Mouse (Mus musculus): ENCODE results near the gene Ing5. TPM values are rescaled to one million over a fixed set of nuclear protein-coding genes. Genes with fewer than 3 reads are reported as not detected.

The Ing5 gene
- total and polyA plus RNA-seq, 3 experiments: 13.7 to 18.7 (median 16.2) TPM

- peak; percentile 33; the same call in 1 of the 2 replicates for TF ChIP-seq SMC3 (IDR thresholded peaks at IDR 0.05; ENCODE audit: low read depth, low read length)
These were observed at the start of gene Ing5 (continued) for GRCm38 (mm10) chr1:93803556-93804507.

- Histone ChIP-seq H3K4me1 (ENCODE audit: control insufficient read depth in 1 of 2, insufficient read depth in 2 of 2) (peaks cover 8 to 43% of the 10 kb centered on the region in 2 experiments; a peak in 3 of 4 replicates), H3K4me3 (replicated peaks in 1 of 3; ENCODE audit: low read depth in 2 of 3, low read length in 2 of 3, poor library complexity in 1 of 3) (peak within 1 kb of the TSS; percentile 85 to 95 (median 88)), H3K9ac (ENCODE audit: insufficient read depth, low read depth) (peak within 1 kb of the TSS; percentile 79), H3K36me3 (replicated peaks in 1 of 2; ENCODE audit: control insufficient read depth in 1 of 2, insufficient read depth in 1 of 2, low read length in 1 of 2) (peaks cover 9 to 21% of the 10 kb centered on the region in 2 experiments), H3K9me3 (replicated peaks; ENCODE audit: low read length) (no peaks in the 10 kb centered on the region), H3K4me2 (ENCODE audit: insufficient read depth, low read depth, poor library complexity, severe bottlenecking) (peak within 1 kb of the TSS; percentile 97), H3K27me3 (replicated peaks) (no peaks in the 10 kb centered on the region), H3K27ac (ENCODE audit: insufficient read depth, low read depth) (peak within 1 kb of the TSS; percentile 59), H3K79me2 (replicated peaks; ENCODE audit: control insufficient read depth, extremely low read depth, insufficient read depth, poor library complexity, severe bottlenecking) (peaks cover 55% of the 10 kb centered on the region)
- dilution Hi-C loops (cut with MboI; ENCODE audit: extremely low pct_ligation_motif_present, extremely low pct_unique_long_range_greater_than_20kb, low sequenced_read_pairs): no loop called here
- peak; percentile 69 for DNase-seq (ENCODE audit: extremely low read depth)
- in situ Hi-C loops (cut with MboI; ENCODE audit: low pct_ligation_motif_present, low pct_unique_long_range_greater_than_20kb, low sequenced_read_pairs): no loop called here
- TF ChIP-seq GABPA (IDR thresholded peaks at IDR 0.05; ENCODE audit: insufficient replicate concordance, low read depth, low read length): no peak
- TF ChIP-seq TCF12 (IDR thresholded peaks at IDR 0.05; ENCODE audit: low read depth, low read length): 0 out of 2 replicates have a peak, but pooled peaks have one; percentile 33
- TF ChIP-seq MAZ (IDR thresholded peaks at IDR 0.05; ENCODE audit: low read depth, low read length): no peak
- peak; percentile 79; the same call in 1 of the 2 replicates for TF ChIP-seq KAT2A (IDR thresholded peaks at IDR 0.05; ENCODE audit: insufficient replicate concordance, low read length)
- no peak for TF ChIP-seq PAX5 (IDR thresholded peaks at IDR 0.05; ENCODE audit: low read length)
- no peak for TF ChIP-seq POLR2AphosphoS2 (IDR thresholded peaks at IDR 0.05; ENCODE audit: low read depth, low read length)
- TF ChIP-seq ZNF384 (IDR thresholded peaks at IDR 0.05; ENCODE audit: low read depth, low read length): no peak
- peak; percentile 80 for TF ChIP-seq BHLHE40 (IDR thresholded peaks at IDR 0.05; ENCODE audit: low read depth, low read length)
- no peak for TF ChIP-seq CHD1 (IDR thresholded peaks at IDR 0.05; ENCODE audit: low read depth, low read length)
- no peak for TF ChIP-seq USF1 (IDR thresholded peaks at IDR 0.05; ENCODE audit: low read depth, low read length)
- peak; percentile 78 for TF ChIP-seq POLR2A (IDR thresholded peaks at IDR 0.05; ENCODE audit: low read depth, low read length)
- TF ChIP-seq ZC3H11A (IDR thresholded peaks at IDR 0.05; ENCODE audit: low read depth, low read length): no peak
- TF ChIP-seq SIN3A (IDR thresholded peaks at IDR 0.05; ENCODE audit: low read length): no peak
- TF ChIP-seq E2F4 (IDR thresholded peaks at IDR 0.05; ENCODE audit: insufficient replicate concordance, low read depth, low read length): no peak
- no peak for TF ChIP-seq EP300 (IDR thresholded peaks at IDR 0.05; ENCODE audit: low read length)
- peak; percentile 82 for TF ChIP-seq MXI1 (IDR thresholded peaks at IDR 0.05; ENCODE audit: low read depth, low read length)
- TF ChIP-seq NRF1 (IDR thresholded peaks at IDR 0.05; ENCODE audit: low read depth, low read length): peak; percentile 79
- TF ChIP-seq ELF1 (IDR thresholded peaks at IDR 0.05; ENCODE audit: low read depth, low read length): peak; percentile 87
- TF ChIP-seq MYC (IDR thresholded peaks at IDR 0.05; ENCODE audit: low read depth, low read length): 0 out of 2 replicates have a peak, but pooled peaks have one; percentile 8
- TF ChIP-seq TBP (conservative IDR thresholded peaks at IDR 0.05; ENCODE audit: low read depth, low read length): 0 out of 2 replicates have a peak, but pooled peaks have one; percentile 12
- TF ChIP-seq HCFC1 (IDR thresholded peaks at IDR 0.05; ENCODE audit: low read depth, low read length): peak; percentile 82
- TF ChIP-seq NELFE (IDR thresholded peaks at IDR 0.05; ENCODE audit: low read depth, low read length): peak; percentile 58
- TF ChIP-seq MAFK (IDR thresholded peaks at IDR 0.05; ENCODE audit: insufficient replicate concordance, low read length): no peak
- peak; percentile 15; the same call in 1 of the 2 replicates for TF ChIP-seq IRF4 (IDR thresholded peaks at IDR 0.05; ENCODE audit: low read depth, low read length)
- TF ChIP-seq ETS1 (conservative IDR thresholded peaks at IDR 0.05; ENCODE audit: low read depth, low read length): no peak
- TF ChIP-seq RCOR1 (conservative IDR thresholded peaks at IDR 0.05; ENCODE audit: low read depth, low read length): no peak
- no peak for TF ChIP-seq JUN (IDR thresholded peaks at IDR 0.05; ENCODE audit: insufficient read depth, low read depth, low read length)
- peak; percentile 70 for TF ChIP-seq ZMIZ1 (IDR thresholded peaks at IDR 0.05; ENCODE audit: low read depth, low read length)
- TF ChIP-seq CTCF (conservative IDR thresholded peaks at IDR 0.05 in 1 of 2, IDR thresholded peaks at IDR 0.05 in 1 of 2; ENCODE audit: low read depth in 2 of 2, low read length in 2 of 2): no peak
- no peak for TF ChIP-seq CHD2 (IDR thresholded peaks at IDR 0.05; ENCODE audit: low read length)
- TF ChIP-seq RAD21 (IDR thresholded peaks at IDR 0.05; ENCODE audit: low read depth, low read length): no peak
- TF ChIP-seq UBTF (IDR thresholded peaks at IDR 0.05; ENCODE audit: low read depth, low read length): peak; percentile 14
- TF ChIP-seq JUND (conservative IDR thresholded peaks at IDR 0.05; ENCODE audit: low read depth, low read length): no peak
These were observed 49.0 kb upstream of the Ing5 start, which contains the start of gene Thap4 for GRCm38 (mm10) chr1:93754573-93755290. Gene Thap4, minus strand, starts transcription at chr1:93754864.

Data from CH12.LX (cell line).